Mouse (Mus musculus): ENCODE results near the gene Iqub. TPM values are rescaled to one million over a fixed set of nuclear protein-coding genes. Genes with fewer than 3 reads are reported as not detected.

The Iqub gene
- polyA plus RNA-seq, 1 experiment from 2014 or later = 0.77 TPM

DNA sequence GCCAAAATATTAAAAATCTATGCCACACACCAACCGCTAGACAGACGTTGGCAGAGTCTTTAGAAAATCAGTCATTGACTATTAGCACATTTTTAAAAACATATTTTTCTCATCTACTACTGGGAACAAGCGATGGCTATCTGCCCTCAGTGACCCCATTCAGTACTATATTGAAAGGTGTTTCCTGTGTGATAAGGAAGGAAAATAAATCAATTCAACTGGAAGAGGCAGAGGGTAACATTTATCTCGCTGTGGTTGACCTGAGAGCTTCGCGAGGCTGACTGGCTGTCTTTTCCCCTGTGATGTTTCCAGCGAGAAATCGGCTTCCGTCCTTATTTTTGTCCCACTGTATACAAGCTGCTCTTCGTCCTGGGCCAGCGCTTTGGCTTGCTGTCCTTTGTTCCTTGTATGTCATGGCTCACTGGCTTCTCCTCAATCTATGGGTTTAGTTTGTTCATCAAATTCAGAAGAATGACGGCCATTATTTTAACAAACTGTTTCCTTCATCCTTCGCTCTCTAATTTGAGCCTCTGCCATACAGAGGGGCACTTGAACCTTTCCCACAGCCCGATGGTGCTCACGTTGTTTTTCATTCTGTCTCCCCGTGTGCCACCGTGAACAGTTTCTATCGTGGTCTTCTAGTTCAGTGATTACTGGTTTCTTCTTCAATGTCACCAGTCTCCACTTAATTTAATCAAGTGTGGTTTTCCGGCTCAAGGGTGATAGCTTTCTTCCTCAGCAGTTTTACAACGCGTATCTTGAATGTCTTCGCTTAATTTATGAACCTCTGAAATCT, 63.6 kb downstream of the Iqub start:
- H3K27me3 ChIP-seq = no peaks in the 10 kb centered on the region
- no peak overlapping the region for H3K27ac ChIP-seq
- no peak overlapping the region for H3K4me3 ChIP-seq (replicated peaks)
- H3K4me2 ChIP-seq (replicated peaks) = no peak overlapping the region
- no peaks in the 10 kb centered on the region for H3K36me3 ChIP-seq
- no peaks in the 10 kb centered on the region for H3K4me1 ChIP-seq (replicated peaks)
- WGBS = 84% methylated on average over 22 of the region's 22 CpGs
- no peak overlapping the region for H3K9ac ChIP-seq (replicated peaks)
- no peaks in the 10 kb centered on the region for H3K9me3 ChIP-seq
- ATAC-seq = 0 out of 2 replicates have a peak, but pooled peaks have one; percentile 37

DNA sequence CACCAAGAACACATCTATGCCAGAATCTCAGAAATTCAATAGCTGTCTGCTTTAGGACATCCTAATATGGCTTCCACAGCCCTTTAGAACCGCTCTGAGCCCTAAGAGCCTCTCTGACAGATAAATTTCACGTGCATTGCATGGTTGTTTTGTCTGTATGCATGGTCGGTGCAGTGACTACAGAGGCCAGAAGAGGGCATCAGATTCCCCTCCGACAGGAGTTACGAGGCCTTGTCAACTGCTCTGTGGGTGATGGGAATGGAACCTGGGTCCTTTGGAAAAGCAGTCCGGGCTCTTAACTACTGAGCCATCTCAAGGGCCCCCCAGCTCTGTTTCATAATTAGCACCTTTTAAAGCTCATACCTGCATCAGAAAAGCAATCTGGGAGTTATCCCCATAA, 64.6 kb downstream of the Iqub start:
- no peak overlapping the region for H3K9ac ChIP-seq (replicated peaks)
- no peak for ATAC-seq
- no peak overlapping the region for H3K27ac ChIP-seq
- H3K4me1 ChIP-seq (replicated peaks) = no peaks in the 10 kb centered on the region
- H3K4me2 ChIP-seq (replicated peaks) = no peak overlapping the region
- 94% methylated on average over 6 of the region's 6 CpGs for WGBS
- no peak overlapping the region for H3K4me3 ChIP-seq (replicated peaks)
- no peaks in the 10 kb centered on the region for H3K27me3 ChIP-seq
- H3K9me3 ChIP-seq = no peaks in the 10 kb centered on the region
- no peaks in the 10 kb centered on the region for H3K36me3 ChIP-seq

DNA sequence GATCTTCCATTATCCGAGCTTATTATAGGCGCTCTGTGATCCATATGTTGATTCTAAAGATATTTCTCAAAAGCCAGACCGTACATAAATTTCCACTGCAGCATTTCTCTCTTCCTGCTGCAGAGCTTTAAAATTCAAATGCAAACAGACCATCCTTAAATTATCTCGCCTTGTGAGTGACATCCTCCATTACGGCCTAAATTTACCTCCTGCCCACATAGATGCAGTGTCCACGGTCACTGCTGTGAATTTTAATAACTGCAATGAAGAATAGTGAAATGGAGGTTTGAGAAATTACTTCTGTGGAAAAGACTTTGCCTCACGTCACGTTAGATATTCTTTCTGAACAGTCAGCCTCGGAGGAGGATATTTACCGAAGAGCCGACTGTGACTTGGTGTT, 98.8 kb downstream of the Iqub start:
- Histone ChIP-seq H3K4me3 (replicated peaks) (no peak overlapping the region), H3K27me3 (no peaks in the 10 kb centered on the region), H3K4me2 (replicated peaks) (no peak overlapping the region), H3K9me3 (no peaks in the 10 kb centered on the region), H3K4me1 (replicated peaks) (no peaks in the 10 kb centered on the region), H3K36me3 (no peaks in the 10 kb centered on the region), H3K27ac (no peak overlapping the region), H3K9ac (replicated peaks) (no peak overlapping the region)
- 85% methylated on average over 11 of the region's 11 CpGs for WGBS
- ATAC-seq = no peak

DNA sequence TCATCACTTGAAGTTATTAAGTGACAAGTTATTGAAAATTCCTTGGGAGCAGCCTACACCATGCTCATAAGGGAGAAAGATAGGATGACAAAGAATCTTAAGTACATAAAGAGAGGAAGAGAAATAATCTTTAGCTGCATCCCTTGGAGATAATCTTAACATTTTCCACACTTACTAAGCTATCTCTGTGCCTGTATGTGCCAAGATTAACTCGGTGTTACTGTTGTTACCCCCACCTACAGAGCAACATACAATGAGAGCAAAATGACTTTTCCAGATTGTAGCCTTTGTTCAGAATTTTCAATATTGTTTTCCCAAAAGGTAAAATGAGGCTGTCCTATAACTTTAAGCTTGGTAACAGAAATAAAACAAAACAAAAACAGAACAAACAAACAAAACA, 99.4 kb downstream of the Iqub start:
- H3K27ac ChIP-seq = no peak overlapping the region

DNA sequence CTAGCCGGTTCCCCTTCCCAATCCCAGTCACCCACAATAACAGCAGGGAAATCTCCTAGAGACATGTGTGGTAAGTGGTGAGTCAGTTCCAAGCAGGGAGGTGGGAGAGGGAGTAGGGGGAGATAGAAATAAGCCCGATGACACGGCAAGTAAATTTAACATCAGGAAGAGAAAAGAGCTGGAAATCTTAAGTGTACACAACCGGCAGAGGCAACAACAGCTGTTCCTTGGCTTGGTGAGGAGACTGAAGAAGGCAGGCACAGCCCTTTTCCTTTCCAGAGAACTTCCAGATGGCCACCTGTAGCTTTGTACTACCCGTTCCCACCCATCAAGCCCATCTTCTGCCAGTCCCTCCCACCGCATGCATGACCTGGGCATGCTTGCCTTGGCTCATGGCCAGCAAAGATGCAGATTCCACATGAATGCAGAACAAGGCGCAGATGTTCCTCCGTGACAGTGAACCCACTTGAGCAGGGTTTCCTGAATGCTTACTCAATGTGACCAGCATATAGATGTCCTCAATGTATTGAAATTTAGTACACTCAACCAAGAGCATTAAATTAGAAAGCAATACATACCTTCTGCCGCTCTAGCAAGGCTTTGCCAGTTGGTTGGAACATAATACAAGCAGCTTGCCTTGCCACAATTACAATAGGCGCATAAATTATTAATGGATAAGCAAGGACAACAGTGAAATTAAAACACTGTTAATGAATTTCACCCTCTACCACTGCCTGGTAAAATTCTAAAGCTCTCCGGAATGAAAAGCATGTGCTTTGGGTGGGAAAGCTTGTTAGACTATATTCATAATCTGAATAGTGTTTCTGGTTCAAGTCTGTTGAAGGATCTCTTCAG, 106.1 kb downstream of the Iqub start:
- Histone ChIP-seq H3K4me3 (replicated peaks) (no peak overlapping the region), H3K9me3 (no peaks in the 10 kb centered on the region), H3K36me3 (no peaks in the 10 kb centered on the region), H3K27ac (no peak overlapping the region), H3K27me3 (no peaks in the 10 kb centered on the region), H3K9ac (replicated peaks) (no peak overlapping the region), H3K4me1 (replicated peaks) (peaks cover 6% of the 10 kb centered on the region; the same call in 1 of the 2 replicates), H3K4me2 (replicated peaks) (no peak overlapping the region)
- peak; percentile 72; the same call in 1 of the 2 replicates for ATAC-seq
- WGBS = 80% methylated on average over 11 of the region's 11 CpGs

More for the DNA sequence above, 99.4 kb downstream of the Iqub start:
- Histone ChIP-seq H3K4me2 (replicated peaks) (no peak overlapping the region), H3K9me3 (no peaks in the 10 kb centered on the region), H3K27me3 (no peaks in the 10 kb centered on the region), H3K4me3 (replicated peaks) (no peak overlapping the region), H3K9ac (replicated peaks) (no peak overlapping the region), H3K4me1 (replicated peaks) (no peaks in the 10 kb centered on the region), H3K36me3 (no peaks in the 10 kb centered on the region)
- no peak for ATAC-seq
- WGBS = 82% methylated on average over 1 of the region's 1 CpGs

DNA sequence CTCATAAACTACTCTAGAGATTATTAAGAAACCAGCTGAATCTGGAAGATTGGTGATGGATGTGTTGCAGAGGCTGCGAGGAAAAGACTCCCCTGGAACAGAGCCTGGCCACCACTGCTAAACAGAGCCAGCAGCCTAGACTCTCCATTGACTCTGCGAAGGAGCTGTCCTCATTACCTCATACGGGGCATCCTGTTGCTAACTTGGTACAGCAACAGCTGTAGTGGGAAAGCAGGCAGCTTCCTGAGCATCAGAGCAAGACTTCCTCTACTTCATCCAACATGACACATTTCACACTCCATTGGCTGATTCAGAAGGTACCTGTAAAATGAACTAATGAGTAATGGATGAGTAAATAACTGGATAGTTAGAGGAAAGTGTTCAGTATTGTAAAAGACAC, 107.1 kb downstream of the Iqub start:
- 77% methylated on average over 3 of the region's 3 CpGs for WGBS
- Histone ChIP-seq H3K9me3 (no peaks in the 10 kb centered on the region), H3K4me1 (replicated peaks) (peaks cover 6% of the 10 kb centered on the region; the same call in 1 of the 2 replicates), H3K4me2 (replicated peaks) (no peak overlapping the region), H3K36me3 (no peaks in the 10 kb centered on the region), H3K27me3 (no peaks in the 10 kb centered on the region), H3K27ac (no peak overlapping the region), H3K9ac (replicated peaks) (no peak overlapping the region), H3K4me3 (replicated peaks) (no peak overlapping the region)
- ATAC-seq = no peak

DNA sequence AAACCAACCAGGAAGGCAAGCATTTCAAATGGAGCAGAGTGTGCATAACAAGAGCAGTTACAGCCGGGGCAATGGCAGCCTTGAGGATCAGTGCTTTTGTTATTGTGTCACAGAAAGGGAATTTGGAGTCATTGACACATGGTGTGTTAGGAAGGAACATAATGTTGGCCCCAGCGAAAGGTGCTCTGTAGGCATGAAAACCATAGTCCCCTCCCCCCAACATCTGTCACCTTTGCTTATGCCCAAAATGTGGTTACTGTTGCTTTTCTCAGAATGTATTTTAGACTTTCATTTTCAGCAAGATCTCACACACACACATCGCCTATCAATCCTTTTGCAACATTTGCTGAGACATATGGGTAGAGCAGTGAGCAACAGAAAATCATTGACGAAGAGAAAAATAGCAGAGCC, 117.6 kb downstream of the Iqub start:
- Histone ChIP-seq H3K27ac (no peak overlapping the region), H3K9ac (replicated peaks) (no peak overlapping the region), H3K4me1 (replicated peaks) (no peaks in the 10 kb centered on the region), H3K9me3 (no peaks in the 10 kb centered on the region), H3K4me2 (replicated peaks) (no peak overlapping the region), H3K36me3 (no peaks in the 10 kb centered on the region), H3K4me3 (replicated peaks) (no peak overlapping the region), H3K27me3 (no peaks in the 10 kb centered on the region)
- no peak for ATAC-seq
- 87% methylated on average over 4 of the region's 4 CpGs for WGBS

Other genes starting within 250 kb of the Iqub start
- 360 and 376 TPM in 2 replicates for gene Ndufa5, start 12.9 kb upstream of the Iqub start, polyA plus RNA-seq (2015; fragmentation: Nextera tagmentation; extraction: Ambion mirVana)
- gene Asb15, start 13.1 kb upstream of the Iqub start, polyA plus RNA-seq (2015; fragmentation: Nextera tagmentation; extraction: Ambion mirVana) = not detected in 2 replicates
- not detected in 2 replicates for gene Lmod2, start 82.7 kb upstream of the Iqub start, polyA plus RNA-seq (2015; fragmentation: Nextera tagmentation; extraction: Ambion mirVana)
- 62.4 and 69.1 TPM in 2 replicates for gene Wasl, start 149.9 kb upstream of the Iqub start, polyA plus RNA-seq (2015; fragmentation: Nextera tagmentation; extraction: Ambion mirVana)
- gene Hyal6, start 218.2 kb upstream of the Iqub start, polyA plus RNA-seq (2015; fragmentation: Nextera tagmentation; extraction: Ambion mirVana) = not detected in 2 replicates
- not detected in 2 replicates for gene Hyal4, start 233.3 kb upstream of the Iqub start, polyA plus RNA-seq (2015; fragmentation: Nextera tagmentation; extraction: Ambion mirVana)

Data from midbrain, embryonic 13.5 days (tissue).